Mouse (Mus musculus): ENCODE data around the gene Tor1b.

Tor1b gene

DNA sequence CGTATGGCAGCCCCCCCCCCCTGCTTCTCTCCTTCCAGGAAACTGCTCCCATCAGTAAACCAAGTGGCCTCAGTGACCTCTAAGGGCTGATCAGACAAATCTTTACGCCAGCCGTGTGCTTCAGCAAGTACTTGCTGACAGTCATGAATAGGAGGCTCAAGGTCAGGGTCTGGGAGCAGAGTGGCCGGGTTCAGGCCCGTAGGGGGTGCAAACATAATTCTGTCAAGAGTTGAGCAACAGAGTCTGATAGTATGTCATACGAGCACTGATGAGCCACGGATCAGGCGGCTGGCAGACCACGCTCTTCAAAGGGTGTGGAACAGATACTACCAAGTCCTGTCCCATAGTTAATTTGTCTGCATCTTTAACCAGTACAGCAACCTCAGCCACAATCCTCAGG, 37.5 kb downstream of the Tor1b start:
- no peak for DNase-seq (ENCODE audit: low read depth)

DNA sequence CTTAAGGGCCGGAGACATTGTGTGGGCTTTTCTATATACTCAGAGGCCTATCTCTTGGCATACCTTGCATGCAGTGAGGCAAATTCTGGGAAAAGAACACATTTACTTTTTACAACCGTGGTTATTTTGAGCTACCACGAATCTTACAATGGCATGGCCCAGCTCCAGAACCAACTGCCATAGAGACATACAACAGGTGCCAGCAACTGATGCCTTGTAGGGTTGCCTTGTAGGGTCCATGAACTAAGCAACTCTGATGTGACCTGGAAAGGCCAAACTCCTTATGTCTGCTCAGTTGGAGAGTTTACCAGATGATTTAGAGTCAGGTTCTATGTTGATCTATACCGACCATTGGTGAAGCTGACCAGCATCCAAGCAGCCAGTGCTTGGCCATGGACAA, 42.1 kb downstream of the Tor1b start:
- no peak for DNase-seq (ENCODE audit: low read depth)

GRCm38 (mm10) chr2:30995432-30995996, 42.8 kb downstream of the Tor1b start:
- DNase-seq (ENCODE audit: low read depth): peak; percentile 68

- DNase-seq (ENCODE audit: low read depth): no peak
These were observed 45.9 kb downstream of the Tor1b start for GRCm38 (mm10) chr2:30998443-30999260.

DNA sequence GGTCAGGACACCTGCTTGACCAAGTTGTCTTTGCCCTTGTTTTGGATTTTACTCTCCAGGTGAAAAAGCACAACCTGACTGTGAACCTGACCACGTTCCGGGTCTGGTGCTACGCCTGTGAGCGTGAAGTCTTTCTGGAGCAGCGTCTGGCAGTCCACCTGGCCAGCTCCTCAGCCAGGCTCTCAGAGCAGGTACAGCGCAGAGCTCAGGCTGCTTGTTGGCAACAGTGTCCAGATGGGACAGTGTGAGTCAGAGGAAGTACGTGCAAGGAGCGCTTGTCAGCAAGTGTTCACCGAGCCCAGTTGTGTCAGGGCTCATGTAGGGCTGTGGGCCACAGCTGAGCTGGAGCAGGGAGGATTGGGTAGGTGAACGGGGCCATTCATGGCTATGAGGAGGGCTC, 50.1 kb downstream of the Tor1b start:
- no peak for DNase-seq (ENCODE audit: low read depth)

- DNase-seq (ENCODE audit: low read depth): no peak
These were observed 52.7 kb downstream of the Tor1b start for GRCm38 (mm10) chr2:31005453-31005852.

GRCm38 (mm10) chr2:31006434-31006833, 53.7 kb downstream of the Tor1b start:
- DNase-seq (ENCODE audit: low read depth): no peak

GRCm38 (mm10) chr2:31007208-31007607, 54.4 kb downstream of the Tor1b start:
- no peak for DNase-seq (ENCODE audit: low read depth)

Measured in induced T-regulatory cell, adult 2 months (primary cell).